Mouse (Mus musculus): ENCODE data around the gene Rin3. TPM values are rescaled to one million over a fixed set of nuclear protein-coding genes. Genes with fewer than 3 reads are reported as not detected.

Gene Rin3
- polyA plus RNA-seq, 1 experiment, result 40.9 TPM

GRCm38 (mm10) chr12:102295662-102296061, 12.8 kb downstream of the Rin3 start:
- Histone ChIP-seq H3K4me1 (ENCODE audit: control insufficient read depth, insufficient read depth, low read length) (peaks cover 47% of the 10 kb centered on the region), H3K4me3 (replicated peaks; ENCODE audit: extremely low read depth, low read depth, low read length) (no peak overlapping the region)
- DNase-seq, result no peak
- 81% methylated on average over 8 of the region's 8 CpGs for WGBS
- TF ChIP-seq CTCF (IDR thresholded peaks at IDR 0.05; ENCODE audit: insufficient read depth, low read length) (no peak), POLR2A (IDR thresholded peaks at IDR 0.05; ENCODE audit: borderline replicate concordance, extremely low read depth, low read depth, low read length) (no peak)

GRCm38 (mm10) chr12:102296361-102296760, 13.5 kb downstream of the Rin3 start:
- 66% methylated on average over 1 of the region's 1 CpGs for WGBS
- no peak for DNase-seq
- peaks cover 44% of the 10 kb centered on the region for H3K4me1 ChIP-seq (ENCODE audit: control insufficient read depth, insufficient read depth, low read length)
- TF ChIP-seq POLR2A (IDR thresholded peaks at IDR 0.05; ENCODE audit: borderline replicate concordance, extremely low read depth, low read depth, low read length) (no peak), CTCF (IDR thresholded peaks at IDR 0.05; ENCODE audit: insufficient read depth, low read length) (no peak)
- H3K4me3 ChIP-seq (replicated peaks; ENCODE audit: extremely low read depth, low read depth, low read length), result no peak overlapping the region

DNA sequence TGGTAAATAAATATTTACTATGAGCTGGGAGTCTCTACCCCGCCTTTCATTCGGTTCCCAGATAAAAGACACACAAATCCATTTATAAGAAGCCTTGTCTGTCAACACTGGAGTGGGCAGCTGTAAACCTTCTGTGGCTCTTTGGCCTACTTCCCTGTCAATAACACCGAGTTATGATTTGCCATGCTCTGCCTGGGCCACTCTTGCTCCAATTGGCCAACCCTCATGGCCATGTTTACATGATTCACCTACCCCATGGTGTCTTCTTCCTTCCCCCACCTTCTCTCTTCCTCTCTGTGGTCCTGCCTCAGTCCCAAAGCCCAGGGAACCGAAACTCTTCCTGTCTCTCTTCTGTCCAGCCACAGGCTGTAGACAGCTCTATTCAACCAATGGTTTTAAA, 14.1 kb downstream of the Rin3 start:
- TF ChIP-seq CTCF (IDR thresholded peaks at IDR 0.05; ENCODE audit: insufficient read depth, low read length) (no peak), POLR2A (IDR thresholded peaks at IDR 0.05; ENCODE audit: borderline replicate concordance, extremely low read depth, low read depth, low read length) (no peak)
- peaks cover 41% of the 10 kb centered on the region for H3K4me1 ChIP-seq (ENCODE audit: control insufficient read depth, insufficient read depth, low read length)

GRCm38 (mm10) chr12:102299209-102299608, 16.4 kb downstream of the Rin3 start:
- TF ChIP-seq POLR2A (IDR thresholded peaks at IDR 0.05; ENCODE audit: borderline replicate concordance, extremely low read depth, low read depth, low read length), result no peak
- no peak for TF ChIP-seq CTCF (IDR thresholded peaks at IDR 0.05; ENCODE audit: insufficient read depth, low read length)
- no peak for DNase-seq
- 48% methylated on average over 5 of the region's 5 CpGs for WGBS
- Histone ChIP-seq H3K4me1 (ENCODE audit: control insufficient read depth, insufficient read depth, low read length) (peaks cover 47% of the 10 kb centered on the region), H3K4me3 (replicated peaks; ENCODE audit: extremely low read depth, low read depth, low read length) (no peak overlapping the region)

More for the DNA sequence above, 14.1 kb downstream of the Rin3 start:
- no peak overlapping the region for H3K4me3 ChIP-seq (replicated peaks; ENCODE audit: extremely low read depth, low read depth, low read length)
- WGBS, result 36% methylated on average over 4 of the region's 4 CpGs
- no peak for DNase-seq

GRCm38 (mm10) chr12:102301585-102301984, 18.7 kb downstream of the Rin3 start:
- H3K4me3 ChIP-seq (replicated peaks; ENCODE audit: extremely low read depth, low read depth, low read length), result no peak overlapping the region
- TF ChIP-seq CTCF (IDR thresholded peaks at IDR 0.05; ENCODE audit: insufficient read depth, low read length), result no peak
- TF ChIP-seq POLR2A (IDR thresholded peaks at IDR 0.05; ENCODE audit: borderline replicate concordance, extremely low read depth, low read depth, low read length), result no peak
- 39% methylated on average over 1 of the region's 1 CpGs for WGBS
- DNase-seq, result no peak
- peaks cover 44% of the 10 kb centered on the region for H3K4me1 ChIP-seq (ENCODE audit: control insufficient read depth, insufficient read depth, low read length)

DNA sequence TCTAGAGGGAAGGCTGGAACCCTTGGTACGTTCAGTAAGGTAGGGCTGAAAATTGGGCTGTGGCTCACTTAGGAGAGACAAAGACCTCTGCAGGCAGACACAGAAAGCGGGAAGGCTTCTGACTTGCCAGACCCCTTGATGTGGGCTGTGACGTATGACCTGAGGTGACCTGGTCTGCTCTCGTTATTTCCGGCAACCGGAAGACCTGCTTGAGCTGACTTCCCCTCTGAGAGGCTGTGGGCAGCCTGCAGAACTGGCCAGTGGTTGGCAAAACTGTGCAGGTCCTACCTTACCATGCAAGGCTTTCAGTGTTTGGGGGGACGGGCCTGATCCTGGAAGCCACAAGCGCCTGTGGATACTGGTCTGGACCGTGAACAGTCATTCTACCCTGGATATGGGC, 19.5 kb downstream of the Rin3 start:
- DNase-seq, result no peak
- peaks cover 40% of the 10 kb centered on the region for H3K4me1 ChIP-seq (ENCODE audit: control insufficient read depth, insufficient read depth, low read length)

GRCm38 (mm10) chr12:102302831-102303351, 20.0 kb downstream of the Rin3 start:
- 53% methylated on average over 4 of the region's 4 CpGs for WGBS
- Histone ChIP-seq H3K4me1 (ENCODE audit: control insufficient read depth, insufficient read depth, low read length) (peaks cover 40% of the 10 kb centered on the region), H3K4me3 (replicated peaks; ENCODE audit: extremely low read depth, low read depth, low read length) (no peak overlapping the region)
- DNase-seq, result no peak
- TF ChIP-seq POLR2A (IDR thresholded peaks at IDR 0.05; ENCODE audit: borderline replicate concordance, extremely low read depth, low read depth, low read length) (no peak), CTCF (IDR thresholded peaks at IDR 0.05; ENCODE audit: insufficient read depth, low read length) (no peak)

More for the DNA sequence above, 19.5 kb downstream of the Rin3 start:
- H3K4me3 ChIP-seq (replicated peaks; ENCODE audit: extremely low read depth, low read depth, low read length), result no peak overlapping the region
- WGBS, result 53% methylated on average over 9 of the region's 9 CpGs
- no peak for TF ChIP-seq POLR2A (IDR thresholded peaks at IDR 0.05; ENCODE audit: borderline replicate concordance, extremely low read depth, low read depth, low read length)
- TF ChIP-seq CTCF (IDR thresholded peaks at IDR 0.05; ENCODE audit: insufficient read depth, low read length), result no peak

GRCm38 (mm10) chr12:102303867-102304266, 21.0 kb downstream of the Rin3 start:
- no peak for TF ChIP-seq CTCF (IDR thresholded peaks at IDR 0.05; ENCODE audit: insufficient read depth, low read length)
- no peak for TF ChIP-seq POLR2A (IDR thresholded peaks at IDR 0.05; ENCODE audit: borderline replicate concordance, extremely low read depth, low read depth, low read length)
- Histone ChIP-seq H3K4me3 (replicated peaks; ENCODE audit: extremely low read depth, low read depth, low read length) (no peak overlapping the region), H3K4me1 (ENCODE audit: control insufficient read depth, insufficient read depth, low read length) (peaks cover 47% of the 10 kb centered on the region)
- no peak for DNase-seq
- WGBS, result 30% methylated on average over 7 of the region's 7 CpGs

GRCm38 (mm10) chr12:102305069-102305836, 22.4 kb downstream of the Rin3 start:
- no peak for DNase-seq
- H3K4me1 ChIP-seq (ENCODE audit: control insufficient read depth, insufficient read depth, low read length), result peaks cover 49% of the 10 kb centered on the region
- TF ChIP-seq CTCF (IDR thresholded peaks at IDR 0.05; ENCODE audit: insufficient read depth, low read length) (no peak), POLR2A (IDR thresholded peaks at IDR 0.05; ENCODE audit: borderline replicate concordance, extremely low read depth, low read depth, low read length) (no peak)
- 52% methylated on average over 10 of the region's 10 CpGs for WGBS
- H3K4me3 ChIP-seq (replicated peaks; ENCODE audit: extremely low read depth, low read depth, low read length), result no peak overlapping the region

DNA sequence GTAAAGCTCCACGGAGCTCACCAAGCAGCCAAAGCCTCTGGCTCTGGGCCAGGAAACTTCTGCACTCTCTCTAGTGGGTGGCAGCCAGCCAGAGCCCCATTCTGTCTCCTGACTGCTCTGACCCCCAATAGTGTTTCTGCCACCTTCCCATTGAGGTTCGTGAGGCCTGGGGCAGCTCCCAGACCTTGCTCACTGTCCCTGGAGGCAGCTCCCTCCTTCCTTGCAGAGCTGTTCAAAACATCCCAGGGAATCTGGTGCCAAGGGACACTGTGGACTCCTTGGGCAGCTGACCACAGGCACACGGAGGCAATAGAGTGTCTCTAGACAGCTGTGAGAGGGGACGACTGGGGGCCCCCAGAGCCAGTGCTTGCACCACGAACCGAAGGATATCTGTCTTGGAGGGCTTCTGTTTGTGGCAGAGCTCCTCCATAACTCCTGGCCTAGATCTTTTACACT, 25.2 kb downstream of the Rin3 start:
- peak; percentile 40 for DNase-seq
- Histone ChIP-seq H3K4me3 (replicated peaks; ENCODE audit: extremely low read depth, low read depth, low read length) (no peak overlapping the region), H3K4me1 (ENCODE audit: control insufficient read depth, insufficient read depth, low read length) (peaks cover 42% of the 10 kb centered on the region)
- TF ChIP-seq CTCF (IDR thresholded peaks at IDR 0.05; ENCODE audit: insufficient read depth, low read length), result no peak
- TF ChIP-seq POLR2A (IDR thresholded peaks at IDR 0.05; ENCODE audit: borderline replicate concordance, extremely low read depth, low read depth, low read length), result no peak
- WGBS, result 21% methylated on average over 6 of the region's 6 CpGs
